Mouse (Mus musculus): ENCODE measurements at regions not wholly inside any gene's neighbourhood (a gene's known extent, or its start where the extent isn't known, plus 50 kb on each side); places are given as distances from the start of the nearest gene placed in this dataset.

- Histone ChIP-seq H3K27ac (no peak overlapping the region), H3K9me3 (no peaks in the 10 kb centered on the region), H3K36me3 (no peaks in the 10 kb centered on the region), H3K4me3 (no peak overlapping the region), H3K27me3 (ENCODE audit: insufficient read depth, poor library complexity, severe bottlenecking) (no peaks in the 10 kb centered on the region), H3K4me1 (no peaks in the 10 kb centered on the region)
- DNase-seq (ENCODE audit: low spot score) = no peak
- WGBS = 87% methylated on average over 3 of the region's 3 CpGs
Measured at GRCm38 (mm10) chr4:55815832-55816231, 283.6 kb upstream of the Klf4 start.

- WGBS = 79% methylated on average over 8 of the region's 8 CpGs
Measured at GRCm38 (mm10) chr4:55812846-55813245, 280.6 kb upstream of the Klf4 start.

GRCm38 (mm10) chr4:55811656-55812055 lies 279.4 kb upstream of the Klf4 start:
- H3K4me3 ChIP-seq = no peak overlapping the region
- WGBS = 76% methylated on average over 3 of the region's 3 CpGs
- no peak for DNase-seq (ENCODE audit: low spot score)
- H3K27me3 ChIP-seq (ENCODE audit: insufficient read depth, poor library complexity, severe bottlenecking) = peaks cover 9% of the 10 kb centered on the region; the same call in 1 of the 2 replicates
- H3K9me3 ChIP-seq = no peaks in the 10 kb centered on the region
- H3K4me1 ChIP-seq = no peaks in the 10 kb centered on the region
- H3K27ac ChIP-seq = no peak overlapping the region
- H3K36me3 ChIP-seq = no peaks in the 10 kb centered on the region

More at GRCm38 (mm10) chr4:55812846-55813245, 280.6 kb upstream of the Klf4 start:
- Histone ChIP-seq H3K27ac (no peak overlapping the region), H3K27me3 (ENCODE audit: insufficient read depth, poor library complexity, severe bottlenecking) (peaks cover 9% of the 10 kb centered on the region; the same call in 1 of the 2 replicates), H3K4me3 (no peak overlapping the region), H3K4me1 (no peaks in the 10 kb centered on the region), H3K36me3 (no peaks in the 10 kb centered on the region), H3K9me3 (no peaks in the 10 kb centered on the region)
- DNase-seq (ENCODE audit: low spot score) = no peak

- H3K36me3 ChIP-seq = no peaks in the 10 kb centered on the region
- peaks cover 9% of the 10 kb centered on the region; the same call in 1 of the 2 replicates for H3K27me3 ChIP-seq (ENCODE audit: insufficient read depth, poor library complexity, severe bottlenecking)
- H3K4me1 ChIP-seq = no peaks in the 10 kb centered on the region
- no peak overlapping the region for H3K27ac ChIP-seq
- DNase-seq (ENCODE audit: low spot score) = no peak
- H3K9me3 ChIP-seq = no peaks in the 10 kb centered on the region
- no peak overlapping the region for H3K4me3 ChIP-seq
- 79% methylated on average over 5 of the region's 5 CpGs for WGBS
Measured at GRCm38 (mm10) chr4:55808501-55808900, 276.2 kb upstream of the Klf4 start.

GRCm38 (mm10) chr4:55806799-55807198 lies 274.5 kb upstream of the Klf4 start:
- Histone ChIP-seq H3K27ac (no peak overlapping the region), H3K9me3 (no peaks in the 10 kb centered on the region), H3K27me3 (ENCODE audit: insufficient read depth, poor library complexity, severe bottlenecking) (peaks cover 9% of the 10 kb centered on the region; the same call in 1 of the 2 replicates), H3K36me3 (no peaks in the 10 kb centered on the region), H3K4me1 (no peaks in the 10 kb centered on the region), H3K4me3 (no peak overlapping the region)
- DNase-seq (ENCODE audit: low spot score) = no peak
- WGBS = 77% methylated on average over 3 of the region's 3 CpGs

- Histone ChIP-seq H3K27ac (no peak overlapping the region), H3K4me3 (no peak overlapping the region), H3K9me3 (no peaks in the 10 kb centered on the region), H3K4me1 (no peaks in the 10 kb centered on the region), H3K36me3 (no peaks in the 10 kb centered on the region), H3K27me3 (ENCODE audit: insufficient read depth, poor library complexity, severe bottlenecking) (peaks cover 9% of the 10 kb centered on the region; the same call in 1 of the 2 replicates)
- DNase-seq (ENCODE audit: low spot score) = no peak
- WGBS = 81% methylated on average over 6 of the region's 6 CpGs
Measured at GRCm38 (mm10) chr4:55805255-55806051, 273.2 kb upstream of the Klf4 start.

GRCm38 (mm10) chr4:55802101-55802500 lies 269.8 kb upstream of the Klf4 start:
- Histone ChIP-seq H3K9me3 (no peaks in the 10 kb centered on the region), H3K27me3 (ENCODE audit: insufficient read depth, poor library complexity, severe bottlenecking) (no peaks in the 10 kb centered on the region), H3K27ac (no peak overlapping the region), H3K36me3 (no peaks in the 10 kb centered on the region), H3K4me3 (no peak overlapping the region), H3K4me1 (no peaks in the 10 kb centered on the region)
- DNase-seq (ENCODE audit: low spot score) = no peak
- 89% methylated on average over 4 of the region's 4 CpGs for WGBS

GRCm38 (mm10) chr4:55798099-55798498 lies 265.8 kb upstream of the Klf4 start:
- Histone ChIP-seq H3K4me1 (no peaks in the 10 kb centered on the region), H3K4me3 (no peak overlapping the region), H3K9me3 (no peaks in the 10 kb centered on the region), H3K27ac (no peak overlapping the region), H3K27me3 (ENCODE audit: insufficient read depth, poor library complexity, severe bottlenecking) (no peaks in the 10 kb centered on the region), H3K36me3 (no peaks in the 10 kb centered on the region)
- 74% methylated on average over 6 of the region's 6 CpGs for WGBS
- DNase-seq (ENCODE audit: low spot score) = no peak

GRCm38 (mm10) chr4:55781329-55781847 lies 249.1 kb upstream of the Klf4 start:
- H3K9me3 ChIP-seq = no peaks in the 10 kb centered on the region
- no peaks in the 10 kb centered on the region; the same call in 1 of the 2 replicates for H3K4me1 ChIP-seq
- no peaks in the 10 kb centered on the region for H3K36me3 ChIP-seq
- DNase-seq (ENCODE audit: low spot score) = no peak
- no peak overlapping the region for H3K27ac ChIP-seq
- no peaks in the 10 kb centered on the region for H3K27me3 ChIP-seq (ENCODE audit: insufficient read depth, poor library complexity, severe bottlenecking)
- H3K4me3 ChIP-seq = no peak overlapping the region

- Histone ChIP-seq H3K27me3 (ENCODE audit: insufficient read depth, poor library complexity, severe bottlenecking) (no peaks in the 10 kb centered on the region), H3K36me3 (no peaks in the 10 kb centered on the region), H3K9me3 (no peaks in the 10 kb centered on the region), H3K27ac (no peak overlapping the region), H3K4me1 (no peaks in the 10 kb centered on the region; the same call in 1 of the 2 replicates), H3K4me3 (no peak overlapping the region)
- no peak for DNase-seq (ENCODE audit: low spot score)
- 72% methylated on average over 4 of the region's 4 CpGs for WGBS
Measured at GRCm38 (mm10) chr4:55779581-55779980, 247.3 kb upstream of the Klf4 start.

GRCm38 (mm10) chr4:55775858-55776257 lies 243.6 kb upstream of the Klf4 start:
- Histone ChIP-seq H3K9me3 (no peaks in the 10 kb centered on the region), H3K27ac (no peak overlapping the region), H3K4me3 (no peak overlapping the region), H3K36me3 (no peaks in the 10 kb centered on the region), H3K27me3 (ENCODE audit: insufficient read depth, poor library complexity, severe bottlenecking) (no peaks in the 10 kb centered on the region), H3K4me1 (no peaks in the 10 kb centered on the region; the same call in 1 of the 2 replicates)
- DNase-seq (ENCODE audit: low spot score) = no peak
- 67% methylated on average over 7 of the region's 7 CpGs for WGBS

GRCm38 (mm10) chr4:55774571-55774970 lies 242.3 kb upstream of the Klf4 start:
- WGBS = 89% methylated on average over 4 of the region's 4 CpGs
- Histone ChIP-seq H3K9me3 (no peaks in the 10 kb centered on the region), H3K27me3 (ENCODE audit: insufficient read depth, poor library complexity, severe bottlenecking) (no peaks in the 10 kb centered on the region), H3K4me3 (no peak overlapping the region), H3K27ac (no peak overlapping the region), H3K36me3 (no peaks in the 10 kb centered on the region), H3K4me1 (no peaks in the 10 kb centered on the region)
- no peak for DNase-seq (ENCODE audit: low spot score)

- Histone ChIP-seq H3K36me3 (no peaks in the 10 kb centered on the region), H3K4me3 (no peak overlapping the region), H3K4me1 (no peaks in the 10 kb centered on the region; the same call in 1 of the 2 replicates), H3K9me3 (no peaks in the 10 kb centered on the region), H3K27me3 (ENCODE audit: insufficient read depth, poor library complexity, severe bottlenecking) (no peaks in the 10 kb centered on the region), H3K27ac (no peak overlapping the region)
- DNase-seq (ENCODE audit: low spot score) = no peak
- WGBS = 80% methylated on average over 3 of the region's 3 CpGs
Measured at GRCm38 (mm10) chr4:55769656-55770055, 237.4 kb upstream of the Klf4 start.
